Mouse (Mus musculus): Measurements from ENCODE around the gene Zmiz1. TPM values are rescaled to one million over a fixed set of nuclear protein-coding genes. Genes with fewer than 3 reads are reported as not detected.

Gene Zmiz1
- total RNA-seq, 2 experiments from 2014 or later = 83.9 to 111 TPM

- intact Hi-C loops (cut with DNase I) = no loop called here
- DNase-seq (ENCODE audit: low spot score in 2 of 2) = no peak
Observed at GRCm38 (mm10) chr14:25593876-25594275, 134.9 kb downstream of the Zmiz1 start.

GRCm38 (mm10) chr14:25594611-25595010, 135.6 kb downstream of the Zmiz1 start:
- no peak for DNase-seq (ENCODE audit: low spot score in 2 of 2)
- intact Hi-C loops (cut with DNase I) = no loop called here

- intact Hi-C loops (cut with DNase I) = no loop called here
- DNase-seq (ENCODE audit: low spot score in 2 of 2) = no peak
Observed at GRCm38 (mm10) chr14:25598960-25599359, 140.0 kb downstream of the Zmiz1 start.

GRCm38 (mm10) chr14:25599934-25600333, 140.9 kb downstream of the Zmiz1 start:
- intact Hi-C loops (cut with DNase I) = no loop called here
- no peak for DNase-seq (ENCODE audit: low spot score in 2 of 2)

GRCm38 (mm10) chr14:25600358-25600757, 141.4 kb downstream of the Zmiz1 start:
- intact Hi-C loops (cut with DNase I) = no loop called here
- no peak for DNase-seq (ENCODE audit: low spot score in 2 of 2)

GRCm38 (mm10) chr14:25600951-25601350, 142.0 kb downstream of the Zmiz1 start:
- no peak for DNase-seq (ENCODE audit: low spot score in 2 of 2)
- intact Hi-C loops (cut with DNase I) = no loop called here

- intact Hi-C loops (cut with DNase I) = no loop called here
- no peak for DNase-seq (ENCODE audit: low spot score in 2 of 2)
Observed at GRCm38 (mm10) chr14:25602018-25602417, 143.0 kb downstream of the Zmiz1 start.

GRCm38 (mm10) chr14:25604395-25605142, 145.6 kb downstream of the Zmiz1 start:
- no peak for DNase-seq (ENCODE audit: low spot score in 2 of 2)
- intact Hi-C loops (cut with DNase I) = no loop called here

GRCm38 (mm10) chr14:25606372-25607140, 147.6 kb downstream of the Zmiz1 start:
- DNase-seq (ENCODE audit: low spot score in 2 of 2) = peak in 1 of 2 experiments; percentile 56
- intact Hi-C loops (cut with DNase I) = no loop called here

GRCm38 (mm10) chr14:25607141-25607967, 148.4 kb downstream of the Zmiz1 start:
- peak; percentile 68 to 73 for DNase-seq (ENCODE audit: low spot score in 2 of 2)
- intact Hi-C loops (cut with DNase I) = no loop called here

GRCm38 (mm10) chr14:25607968-25608491, 149.0 kb downstream of the Zmiz1 start:
- intact Hi-C loops (cut with DNase I) = no loop called here
- DNase-seq (ENCODE audit: low spot score in 2 of 2) = peak in 1 of 2 experiments; percentile 68

GRCm38 (mm10) chr14:25608618-25609017, 149.6 kb downstream of the Zmiz1 start:
- no peak for DNase-seq (ENCODE audit: low spot score in 2 of 2)
- intact Hi-C loops (cut with DNase I) = no loop called here

GRCm38 (mm10) chr14:25609355-25609754, 150.4 kb downstream of the Zmiz1 start:
- intact Hi-C loops (cut with DNase I) = no loop called here

GRCm38 (mm10) chr14:25610396-25611158, 151.6 kb downstream of the Zmiz1 start:
- DNase-seq (ENCODE audit: low spot score in 2 of 2) = no peak
- intact Hi-C loops (cut with DNase I) = no loop called here

More at GRCm38 (mm10) chr14:25609355-25609754, 150.4 kb downstream of the Zmiz1 start:
- DNase-seq (ENCODE audit: low spot score in 2 of 2) = no peak

GRCm38 (mm10) chr14:25611159-25611697, 152.2 kb downstream of the Zmiz1 start:
- intact Hi-C loops (cut with DNase I) = no loop called here
- DNase-seq (ENCODE audit: low spot score in 2 of 2) = no peak

GRCm38 (mm10) chr14:25611815-25612698, 153.1 kb downstream of the Zmiz1 start:
- intact Hi-C loops (cut with DNase I) = no loop called here
- DNase-seq (ENCODE audit: low spot score in 2 of 2) = no peak

GRCm38 (mm10) chr14:25613942-25614575, 155.1 kb downstream of the Zmiz1 start:
- DNase-seq (ENCODE audit: low spot score in 2 of 2) = no peak
- intact Hi-C loops (cut with DNase I) = no loop called here
